Mouse (Mus musculus): ENCODE results near the gene Gm49380. TPM values are rescaled to one million over a fixed set of nuclear protein-coding genes. Genes with fewer than 3 reads are reported as not detected.

The Gm49380 gene
- polyA plus RNA-seq, 1 experiment from 2014 or later = 0.35 TPM

GRCm38 (mm10) chr9:44135731-44136411 lies 22.6 kb upstream of the Gm49380 start:
- H3K27me3 ChIP-seq (replicated peaks; ENCODE audit: control insufficient read depth, insufficient read depth, low read length) = peaks cover 8% of the 10 kb centered on the region; the same call in 1 of the 2 replicates
- peaks cover 17% of the 10 kb centered on the region; the same call in 1 of the 2 replicates for H3K4me1 ChIP-seq (ENCODE audit: control insufficient read depth, insufficient read depth, low read length)
- H3K4me3 ChIP-seq (ENCODE audit: low read depth, low read length) = peak overlapping the region; percentile 68
- WGBS = 38% methylated on average over 7 of the region's 7 CpGs
- H3K27ac ChIP-seq (replicated peaks; ENCODE audit: low read depth, low read length) = peak overlapping the region; percentile 74
- peaks cover 30% of the 10 kb centered on the region; the same call in 1 of the 2 replicates for H3K36me3 ChIP-seq (ENCODE audit: control insufficient read depth, insufficient read depth, low read length)
- DNase-seq (ENCODE audit: low spot score) = peak; percentile 41
- ATAC-seq (ENCODE audit: low read depth) = peak; percentile 19; the same call in 1 of the 2 replicates
- H3K4me2 ChIP-seq (ENCODE audit: low read depth, low read length) = peak overlapping the region; percentile 90
- H3K9me3 ChIP-seq (ENCODE audit: control insufficient read depth, low read length) = no peaks in the 10 kb centered on the region
- H3K9ac ChIP-seq (ENCODE audit: low read depth, low read length) = peak overlapping the region; percentile 73

GRCm38 (mm10) chr9:44134851-44135730 lies 21.8 kb upstream of the Gm49380 start:
- peaks cover 22% of the 10 kb centered on the region; the same call in 1 of the 2 replicates for H3K36me3 ChIP-seq (ENCODE audit: control insufficient read depth, insufficient read depth, low read length)
- H3K4me2 ChIP-seq (ENCODE audit: low read depth, low read length) = peak overlapping the region; percentile 90
- H3K27ac ChIP-seq (replicated peaks; ENCODE audit: low read depth, low read length) = peak overlapping the region; percentile 74
- peaks cover 25% of the 10 kb centered on the region; the same call in 1 of the 2 replicates for H3K4me1 ChIP-seq (ENCODE audit: control insufficient read depth, insufficient read depth, low read length)
- no peaks in the 10 kb centered on the region for H3K9me3 ChIP-seq (ENCODE audit: control insufficient read depth, low read length)
- peaks cover 8% of the 10 kb centered on the region; the same call in 1 of the 2 replicates for H3K27me3 ChIP-seq (replicated peaks; ENCODE audit: control insufficient read depth, insufficient read depth, low read length)
- ATAC-seq (ENCODE audit: low read depth) = peak; percentile 23
- peak overlapping the region; percentile 73 for H3K9ac ChIP-seq (ENCODE audit: low read depth, low read length)
- WGBS = 3% methylated on average over 36 of the region's 49 CpGs
- DNase-seq (ENCODE audit: low spot score) = peak; percentile 48
- H3K4me3 ChIP-seq (ENCODE audit: low read depth, low read length) = peak overlapping the region; percentile 68

- 4% methylated on average over 12 of the region's 55 CpGs for WGBS
- peaks cover 29% of the 10 kb centered on the region; the same call in 1 of the 2 replicates for H3K4me1 ChIP-seq (ENCODE audit: control insufficient read depth, insufficient read depth, low read length)
- peak within 1 kb of the TSS; percentile 73 for H3K9ac ChIP-seq (ENCODE audit: low read depth, low read length)
- peak; percentile 79 for DNase-seq (ENCODE audit: low spot score)
- ATAC-seq (ENCODE audit: low read depth) = peak; percentile 41
- no peaks in the 10 kb centered on the region for H3K9me3 ChIP-seq (ENCODE audit: control insufficient read depth, low read length)
- H3K4me2 ChIP-seq (ENCODE audit: low read depth, low read length) = peak within 1 kb of the TSS; percentile 90
- peaks cover 15% of the 10 kb centered on the region; the same call in 1 of the 2 replicates for H3K36me3 ChIP-seq (ENCODE audit: control insufficient read depth, insufficient read depth, low read length)
- H3K27ac ChIP-seq (replicated peaks; ENCODE audit: low read depth, low read length) = peak within 1 kb of the TSS; percentile 74
- H3K4me3 ChIP-seq (ENCODE audit: low read depth, low read length) = peak within 1 kb of the TSS; percentile 68
- H3K27me3 ChIP-seq (replicated peaks; ENCODE audit: control insufficient read depth, insufficient read depth, low read length) = peaks cover 8% of the 10 kb centered on the region; the same call in 1 of the 2 replicates
Observed at GRCm38 (mm10) chr9:44134101-44134850, 21.0 kb upstream of the Gm49380 start, which contains the start of gene Mcam. Mcam (plus strand) TSS chr9:44134469.

- peaks cover 29% of the 10 kb centered on the region; the same call in 1 of the 2 replicates for H3K4me1 ChIP-seq (ENCODE audit: control insufficient read depth, insufficient read depth, low read length)
- peak overlapping the region; percentile 73 for H3K9ac ChIP-seq (ENCODE audit: low read depth, low read length)
- peak overlapping the region; percentile 74; the same call in 1 of the 2 replicates for H3K27ac ChIP-seq (replicated peaks; ENCODE audit: low read depth, low read length)
- no peak for DNase-seq (ENCODE audit: low spot score)
- no peaks in the 10 kb centered on the region for H3K9me3 ChIP-seq (ENCODE audit: control insufficient read depth, low read length)
- 7% methylated on average over 2 of the region's 2 CpGs for WGBS
- peak overlapping the region; percentile 68 for H3K4me3 ChIP-seq (ENCODE audit: low read depth, low read length)
- H3K27me3 ChIP-seq (replicated peaks; ENCODE audit: control insufficient read depth, insufficient read depth, low read length) = peaks cover 8% of the 10 kb centered on the region; the same call in 1 of the 2 replicates
- ATAC-seq (ENCODE audit: low read depth) = no peak
- H3K4me2 ChIP-seq (ENCODE audit: low read depth, low read length) = peak overlapping the region; percentile 90
- H3K36me3 ChIP-seq (ENCODE audit: control insufficient read depth, insufficient read depth, low read length) = peaks cover 6% of the 10 kb centered on the region; the same call in 1 of the 2 replicates
Observed at GRCm38 (mm10) chr9:44133287-44133686, 20.0 kb upstream of the Gm49380 start.

GRCm38 (mm10) chr9:44132200-44132599 lies 18.9 kb upstream of the Gm49380 start:
- H3K4me2 ChIP-seq (ENCODE audit: low read depth, low read length) = no peak overlapping the region
- no peak for DNase-seq (ENCODE audit: low spot score)
- H3K27me3 ChIP-seq (replicated peaks; ENCODE audit: control insufficient read depth, insufficient read depth, low read length) = peaks cover 8% of the 10 kb centered on the region; the same call in 1 of the 2 replicates
- H3K4me3 ChIP-seq (ENCODE audit: low read depth, low read length) = no peak overlapping the region
- no peaks in the 10 kb centered on the region for H3K36me3 ChIP-seq (ENCODE audit: control insufficient read depth, insufficient read depth, low read length)
- no peak for ATAC-seq (ENCODE audit: low read depth)
- H3K9ac ChIP-seq (ENCODE audit: low read depth, low read length) = no peak overlapping the region
- H3K4me1 ChIP-seq (ENCODE audit: control insufficient read depth, insufficient read depth, low read length) = peaks cover 29% of the 10 kb centered on the region; the same call in 1 of the 2 replicates
- H3K27ac ChIP-seq (replicated peaks; ENCODE audit: low read depth, low read length) = no peak overlapping the region
- H3K9me3 ChIP-seq (ENCODE audit: control insufficient read depth, low read length) = no peaks in the 10 kb centered on the region
- 61% methylated on average over 5 of the region's 5 CpGs for WGBS

GRCm38 (mm10) chr9:44131276-44131590 lies 17.9 kb upstream of the Gm49380 start:
- H3K9me3 ChIP-seq (ENCODE audit: control insufficient read depth, low read length) = no peaks in the 10 kb centered on the region
- no peak overlapping the region for H3K9ac ChIP-seq (ENCODE audit: low read depth, low read length)
- H3K4me2 ChIP-seq (ENCODE audit: low read depth, low read length) = peak overlapping the region; percentile 71; the same call in 1 of the 2 replicates
- H3K4me3 ChIP-seq (ENCODE audit: low read depth, low read length) = no peak overlapping the region
- DNase-seq (ENCODE audit: low spot score) = no peak
- ATAC-seq (ENCODE audit: low read depth) = no peak
- peaks cover 32% of the 10 kb centered on the region; the same call in 1 of the 2 replicates for H3K4me1 ChIP-seq (ENCODE audit: control insufficient read depth, insufficient read depth, low read length)
- peak overlapping the region; percentile 24; the same call in 1 of the 2 replicates for H3K27ac ChIP-seq (replicated peaks; ENCODE audit: low read depth, low read length)
- H3K36me3 ChIP-seq (ENCODE audit: control insufficient read depth, insufficient read depth, low read length) = no peaks in the 10 kb centered on the region
- 38% methylated on average over 7 of the region's 7 CpGs for WGBS
- H3K27me3 ChIP-seq (replicated peaks; ENCODE audit: control insufficient read depth, insufficient read depth, low read length) = peaks cover 8% of the 10 kb centered on the region; the same call in 1 of the 2 replicates

GRCm38 (mm10) chr9:44130581-44131275 lies 17.4 kb upstream of the Gm49380 start:
- ATAC-seq (ENCODE audit: low read depth) (peak; percentile 23; the same call in 1 of the 2 replicates), DNase-seq (ENCODE audit: low spot score) (peak; percentile 60)
- H3K4me2 ChIP-seq (ENCODE audit: low read depth, low read length) = peak overlapping the region; percentile 71
- H3K27ac ChIP-seq (replicated peaks; ENCODE audit: low read depth, low read length) = peak overlapping the region; percentile 35; the same call in 1 of the 2 replicates
- peak overlapping the region; percentile 36 for H3K4me3 ChIP-seq (ENCODE audit: low read depth, low read length)
- no peaks in the 10 kb centered on the region for H3K9me3 ChIP-seq (ENCODE audit: control insufficient read depth, low read length)
- H3K36me3 ChIP-seq (ENCODE audit: control insufficient read depth, insufficient read depth, low read length) = no peaks in the 10 kb centered on the region
- peaks cover 8% of the 10 kb centered on the region; the same call in 1 of the 2 replicates for H3K27me3 ChIP-seq (replicated peaks; ENCODE audit: control insufficient read depth, insufficient read depth, low read length)
- 0 out of 2 replicates have a peak overlapping the region, but pooled peaks have one; percentile 63 for H3K9ac ChIP-seq (ENCODE audit: low read depth, low read length)
- WGBS = 11% methylated on average over 18 of the region's 19 CpGs
- H3K4me1 ChIP-seq (ENCODE audit: control insufficient read depth, insufficient read depth, low read length) = peaks cover 34% of the 10 kb centered on the region; the same call in 1 of the 2 replicates

All from embryonic facial prominence, embryonic 14.5 days (tissue).